Mouse (Mus musculus) testis, adult 2 months (tissue): ENCODE results near the gene Rasa3.

Source experiments
- CTCF ChIP-seq: fragments of 200-500 bp; IDR thresholded peaks from 2 replicates; pipeline ENCODE4 v1.5.1; 2012; ENCODE audit warnings: low read depth, mild to moderate bottlenecking, inconsistent platforms, low read length, moderate library complexity; ENCODE audit not compliant: control insufficient read depth, insufficient read depth, insufficient replicate concordance
- POLR2A ChIP-seq: fragments of 200-500 bp; IDR thresholded peaks from 2 replicates; pipeline ENCODE4 v1.6.1; 2012; ENCODE audit warnings: low read depth, mild to moderate bottlenecking, inconsistent platforms, low read length, moderate library complexity; ENCODE audit not compliant: control insufficient read depth

- TF ChIP-seq CTCF = no peak
- no peak for TF ChIP-seq POLR2A
These were observed 28.8 kb downstream of the Rasa3 start for GRCm38 (mm10) chr8:13648377-13649153.
